Mouse (Mus musculus) forebrain, embryonic 16.5 days (tissue): ENCODE results near the gene Gkn3. TPM values are rescaled to one million over a fixed set of nuclear protein-coding genes. Genes with fewer than 3 reads are reported as not detected.
A peak's percentile ranks its signal among the peaks of the same experiment; 100 is the strongest.

ENCODE experiments used
- ATAC-seq: fragments of 200-750 bp; cut with Nextera tagmentation; 2 replicates; pipeline ENCODE4 v1.8.0; 2017; ENCODE audit warnings: mild to moderate bottlenecking, moderate library complexity
- H3K27ac ChIP-seq: fragments of 300-500 bp; sonication (generic); 2 replicates; pipeline ENCODE4 v1.5.1; 2014; ENCODE audit warnings: low read length, control low read depth
- H3K27me3 ChIP-seq: fragments of 300-500 bp; sonication (generic); replicated peaks from 2 replicates; pipeline ENCODE4 v1.6.1; 2014; ENCODE audit warnings: low read length; ENCODE audit not compliant: control insufficient read depth, insufficient read depth
- H3K36me3 ChIP-seq: fragments of 300-500 bp; sonication (generic); 2 replicates; pipeline ENCODE4 v1.6.1; 2014; ENCODE audit not compliant: control insufficient read depth, insufficient read depth
- H3K4me1 ChIP-seq: fragments of 300-500 bp; sonication (generic); replicated peaks from 2 replicates; pipeline ENCODE4 v1.6.1; 2014; ENCODE audit warnings: low read length; ENCODE audit not compliant: control insufficient read depth, insufficient read depth
- H3K4me2 ChIP-seq: fragments of 300-500 bp; sonication (generic); 2 replicates; pipeline ENCODE4 v1.6.1; 2014; ENCODE audit warnings: mild to moderate bottlenecking, low read length, control low read depth
- H3K4me3 ChIP-seq: fragments of 300-500 bp; sonication (generic); replicated peaks from 2 replicates; pipeline ENCODE4 v1.5.1; 2014; ENCODE audit warnings: mild to moderate bottlenecking, low read length, control low read depth
- H3K9ac ChIP-seq: fragments of 300-500 bp; sonication (generic); replicated peaks from 2 replicates; pipeline ENCODE4 v1.6.1; 2014; ENCODE audit warnings: low read depth, low read length, control low read depth
- H3K9me3 ChIP-seq: fragments of 300-500 bp; sonication (generic); 2 replicates; pipeline ENCODE4 v1.6.1; 2016; ENCODE audit warnings: low read length; ENCODE audit not compliant: control insufficient read depth
- WGBS: fragments of 180-500 bp; shearing (Covaris S2); extraction: QIAGEN DNeasy Blood & Tissue Kit; methylation state at CpG from one replicate; pipeline ENCODE4 v1.1.7; 2014; 5-methylcytosine and 5-hydroxymethylcytosine counted together
- polyA plus RNA-seq: library from polyadenylated mRNA; unstranded; fragments of >200 nt; fragmentation: Nextera tagmentation; extraction: Ambion mirVana; gene quantifications from 2 replicates; pipeline ENCODE4 v1.2.1, GENCODE M21; 2015

Gkn3 gene
- 0.30 TPM in 1 of 2 replicates, not detected in the other for polyA plus RNA-seq

- Histone ChIP-seq H3K27ac (no peak within 1 kb of the TSS), H3K4me3 (no peak within 1 kb of the TSS), H3K9ac (no peak within 1 kb of the TSS), H3K4me1 (peaks cover 8% of the 10 kb centered on the region), H3K4me2 (no peak within 1 kb of the TSS), H3K36me3 (no peaks in the 10 kb centered on the region), H3K9me3 (no peaks in the 10 kb centered on the region), H3K27me3 (no peaks in the 10 kb centered on the region)
- WGBS = 63% methylated on average over 7 of the region's 7 CpGs
- ATAC-seq = no peak
These were observed at the start of gene Gkn3 for GRCm38 (mm10) chr6:87388877-87389276. Gkn3 (minus strand) TSS chr6:87388935.

GRCm38 (mm10) chr6:87436745-87437144 lies 48.0 kb upstream of the Gkn3 start:
- 86% methylated on average over 8 of the region's 8 CpGs for WGBS
- Histone ChIP-seq H3K27me3 (no peaks in the 10 kb centered on the region), H3K36me3 (no peaks in the 10 kb centered on the region), H3K9ac (no peak overlapping the region), H3K4me2 (no peak overlapping the region), H3K4me1 (no peaks in the 10 kb centered on the region), H3K9me3 (no peaks in the 10 kb centered on the region), H3K4me3 (no peak overlapping the region), H3K27ac (no peak overlapping the region)
- ATAC-seq = no peak

GRCm38 (mm10) chr6:87435791-87436190 lies 47.1 kb upstream of the Gkn3 start:
- no peaks in the 10 kb centered on the region for H3K4me1 ChIP-seq
- H3K9ac ChIP-seq = no peak overlapping the region
- no peak overlapping the region for H3K27ac ChIP-seq
- H3K4me3 ChIP-seq = no peak overlapping the region
- no peak for ATAC-seq
- 96% methylated on average over 3 of the region's 3 CpGs for WGBS
- no peaks in the 10 kb centered on the region for H3K36me3 ChIP-seq
- no peaks in the 10 kb centered on the region for H3K27me3 ChIP-seq
- H3K9me3 ChIP-seq = no peaks in the 10 kb centered on the region
- H3K4me2 ChIP-seq = no peak overlapping the region

GRCm38 (mm10) chr6:87428487-87429044 lies 39.8 kb upstream of the Gkn3 start, which contains the start of gene Bmp10:
Bmp10 (plus strand) TSS chr6:87428994.
- no peaks in the 10 kb centered on the region for H3K9me3 ChIP-seq
- ATAC-seq = no peak
- H3K4me1 ChIP-seq = 0 out of 2 replicates have a peak, but pooled peaks cover 3% of the 10 kb centered on the region
- 86% methylated on average over 7 of the region's 7 CpGs for WGBS
- no peaks in the 10 kb centered on the region for H3K27me3 ChIP-seq
- H3K4me3 ChIP-seq = no peak within 1 kb of the TSS
- H3K4me2 ChIP-seq = no peak within 1 kb of the TSS
- H3K36me3 ChIP-seq = no peaks in the 10 kb centered on the region
- no peak within 1 kb of the TSS for H3K9ac ChIP-seq
- H3K27ac ChIP-seq = no peak within 1 kb of the TSS

GRCm38 (mm10) chr6:87427616-87428015 lies 38.9 kb upstream of the Gkn3 start:
- Histone ChIP-seq H3K4me1 (0 out of 2 replicates have a peak, but pooled peaks cover 3% of the 10 kb centered on the region), H3K9ac (no peak overlapping the region), H3K27me3 (no peaks in the 10 kb centered on the region), H3K9me3 (no peaks in the 10 kb centered on the region), H3K27ac (no peak overlapping the region), H3K4me3 (no peak overlapping the region), H3K4me2 (no peak overlapping the region), H3K36me3 (no peaks in the 10 kb centered on the region)
- 35% methylated on average over 8 of the region's 8 CpGs for WGBS
- ATAC-seq = no peak

GRCm38 (mm10) chr6:87426954-87427353 lies 38.2 kb upstream of the Gkn3 start:
- H3K4me3 ChIP-seq = no peak overlapping the region
- no peak overlapping the region for H3K27ac ChIP-seq
- H3K9ac ChIP-seq = no peak overlapping the region
- 0 out of 2 replicates have a peak, but pooled peaks cover 3% of the 10 kb centered on the region for H3K4me1 ChIP-seq
- no peaks in the 10 kb centered on the region for H3K27me3 ChIP-seq
- H3K9me3 ChIP-seq = no peaks in the 10 kb centered on the region
- no peak for ATAC-seq
- WGBS = 77% methylated on average over 5 of the region's 5 CpGs
- no peaks in the 10 kb centered on the region for H3K36me3 ChIP-seq
- H3K4me2 ChIP-seq = no peak overlapping the region

GRCm38 (mm10) chr6:87424037-87424816 lies 35.5 kb upstream of the Gkn3 start:
- no peaks in the 10 kb centered on the region for H3K27me3 ChIP-seq
- 0 out of 2 replicates have a peak, but pooled peaks cover 3% of the 10 kb centered on the region for H3K4me1 ChIP-seq
- H3K9me3 ChIP-seq = no peaks in the 10 kb centered on the region
- no peak overlapping the region for H3K27ac ChIP-seq
- H3K9ac ChIP-seq = no peak overlapping the region
- WGBS = 46% methylated on average over 19 of the region's 19 CpGs
- no peaks in the 10 kb centered on the region for H3K36me3 ChIP-seq
- no peak; the same call in 1 of the 2 replicates for ATAC-seq
- peak overlapping the region; percentile 13 for H3K4me2 ChIP-seq
- H3K4me3 ChIP-seq = peak overlapping the region; percentile 10

- H3K4me2 ChIP-seq = no peak overlapping the region
- H3K4me3 ChIP-seq = no peak overlapping the region
- WGBS = 92% methylated on average over 7 of the region's 7 CpGs
- H3K27me3 ChIP-seq = no peaks in the 10 kb centered on the region
- H3K36me3 ChIP-seq = no peaks in the 10 kb centered on the region
- H3K9me3 ChIP-seq = no peaks in the 10 kb centered on the region
- no peak overlapping the region for H3K27ac ChIP-seq
- ATAC-seq = no peak
- 0 out of 2 replicates have a peak, but pooled peaks cover 3% of the 10 kb centered on the region for H3K4me1 ChIP-seq
- H3K9ac ChIP-seq = no peak overlapping the region
These were observed 33.6 kb upstream of the Gkn3 start for GRCm38 (mm10) chr6:87422304-87422703.

GRCm38 (mm10) chr6:87412011-87412410 lies 23.3 kb upstream of the Gkn3 start:
- no peak overlapping the region for H3K4me2 ChIP-seq

More at GRCm38 (mm10) chr6:87412011-87412410, 23.3 kb upstream of the Gkn3 start:
- ATAC-seq = no peak
- no peak overlapping the region for H3K9ac ChIP-seq
- no peak overlapping the region for H3K4me3 ChIP-seq
- H3K36me3 ChIP-seq = no peaks in the 10 kb centered on the region
- no peak overlapping the region for H3K27ac ChIP-seq
- H3K27me3 ChIP-seq = no peaks in the 10 kb centered on the region
- no peaks in the 10 kb centered on the region for H3K4me1 ChIP-seq
- WGBS = 28% methylated on average over 3 of the region's 3 CpGs
- no peaks in the 10 kb centered on the region for H3K9me3 ChIP-seq
